Mouse (Mus musculus) gonadal fat pad, adult 2 months (tissue): ENCODE results near the gene Psmd13. TPM values are rescaled to one million over a fixed set of nuclear protein-coding genes. Genes with fewer than 3 reads are reported as not detected.

Experiments
- DNase-seq: peaks from one replicate; pipeline ENCODE4 v3.0.0-alpha.2; 2012; ENCODE audit warnings: low read depth
- polyA plus RNA-seq: library from polyadenylated mRNA; depleted of rRNA; stranded (reverse); fragments of >200 nt; gene quantifications from 2 replicates; pipeline ENCODE4 v1.2.3, GENCODE M21; 2012; rRNA removed

The Psmd13 gene
- 68.5 and 81.3 TPM in 2 replicates for polyA plus RNA-seq

DNA sequence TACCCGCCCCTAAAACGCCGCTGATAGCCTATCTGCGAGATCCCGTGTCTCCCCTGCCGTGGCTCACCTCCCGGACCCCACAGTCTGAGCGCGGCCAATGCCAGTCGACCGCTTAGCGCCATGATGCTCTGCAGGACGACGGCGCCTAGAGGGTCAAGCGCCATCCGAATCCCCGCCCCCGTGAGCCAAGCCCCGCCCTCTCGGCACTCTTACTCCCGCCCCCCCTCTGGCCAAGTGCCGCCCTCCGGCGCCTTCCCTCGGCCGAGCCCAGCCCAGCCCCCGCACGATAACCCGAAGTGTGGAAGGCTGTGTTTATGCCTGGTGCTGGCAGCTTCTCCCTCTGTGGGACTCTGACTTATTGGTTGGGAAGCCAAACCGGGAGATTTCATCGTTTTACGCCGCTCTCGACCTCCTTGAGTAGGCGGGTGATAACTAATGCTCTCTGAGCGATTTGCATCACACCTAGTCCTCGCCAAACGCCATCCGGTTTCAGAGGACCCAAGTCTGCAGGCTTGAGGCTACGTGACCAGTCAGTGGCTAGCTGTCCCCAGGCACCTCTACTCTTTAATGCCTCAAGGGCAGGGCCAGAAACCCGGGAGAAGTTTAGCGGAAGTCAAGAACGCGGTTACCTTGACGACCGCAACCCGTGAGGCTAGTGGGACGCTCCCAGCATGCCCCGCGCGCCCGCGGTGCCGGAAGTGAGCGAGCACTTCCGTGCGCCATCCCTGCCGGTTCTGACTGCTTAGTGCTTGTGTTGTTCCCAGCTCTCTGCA is at the start of gene Psmd13, which contains the start of gene Sirt3:
TSS of gene Psmd13 (plus strand) at position 273 of the 773 bp plus-strand sequence.
TSS of gene Sirt3 (minus strand) at position 614 of the 773 bp plus-strand sequence.
- DNase-seq: peak; percentile 51

DNA sequence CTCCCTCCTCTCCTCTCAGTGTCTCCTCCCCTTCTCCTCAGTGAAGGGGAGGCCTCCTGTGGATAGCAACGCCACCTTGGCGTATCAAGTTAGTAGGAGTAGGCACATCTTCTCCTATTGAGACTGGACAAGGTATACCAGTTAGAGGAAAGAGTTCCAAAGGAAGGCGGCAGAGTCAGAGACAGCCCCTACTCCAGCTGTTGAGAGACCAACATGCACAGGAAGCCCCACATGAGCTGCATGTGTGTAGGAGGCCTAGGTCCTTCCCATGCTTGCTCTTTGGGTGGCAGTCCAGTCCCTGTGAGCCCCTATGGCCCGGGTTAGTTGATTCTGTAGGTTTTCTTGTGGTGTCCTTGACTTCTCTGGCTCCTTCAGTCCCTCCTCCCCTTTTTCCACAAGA is 48.4 kb upstream of the Psmd13 start:
- DNase-seq: no peak

DNA sequence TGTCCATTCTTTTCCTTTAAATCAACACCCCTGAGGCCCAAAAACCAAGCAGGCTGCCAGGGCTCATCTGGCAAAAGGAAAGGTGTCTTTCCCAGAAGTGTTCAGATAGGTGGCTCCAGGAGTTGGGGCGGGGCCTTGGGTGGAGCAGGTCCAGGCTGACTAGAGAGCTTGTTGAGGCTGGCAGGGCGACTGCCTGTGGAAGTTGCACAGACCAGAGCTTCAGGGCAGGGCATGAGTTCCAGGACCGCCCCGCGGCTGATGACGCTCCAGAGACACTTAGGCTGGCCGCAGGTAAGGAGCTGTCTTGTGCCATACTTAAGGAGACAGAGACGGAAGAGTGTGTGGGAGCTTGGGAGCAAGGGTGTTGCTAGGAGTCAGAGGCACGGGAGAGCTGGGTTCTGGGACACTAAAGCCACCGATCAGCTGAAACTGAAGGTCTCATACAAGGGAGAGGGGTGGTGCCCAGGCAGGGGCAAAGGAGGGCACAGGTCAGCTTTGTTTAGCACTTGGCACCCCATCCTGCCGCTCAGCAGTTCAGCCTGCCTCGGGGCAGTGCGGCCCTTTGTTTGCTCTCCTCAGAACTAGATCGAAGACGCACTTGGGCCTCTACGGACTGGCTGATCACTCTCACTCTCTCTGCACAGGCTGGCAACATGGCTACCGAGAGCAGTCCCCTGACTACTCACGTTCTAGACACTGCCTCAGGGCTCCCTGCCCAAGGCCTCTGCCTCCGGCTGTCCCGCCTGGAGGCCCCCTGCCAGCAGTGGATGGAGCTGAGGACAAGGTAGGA is 46.6 kb upstream of the Psmd13 start, which contains the start of gene Urah:
TSS of gene Urah (plus strand) at position 51 of the 790 bp plus-strand sequence.
- DNase-seq: peak; percentile 87

DNA sequence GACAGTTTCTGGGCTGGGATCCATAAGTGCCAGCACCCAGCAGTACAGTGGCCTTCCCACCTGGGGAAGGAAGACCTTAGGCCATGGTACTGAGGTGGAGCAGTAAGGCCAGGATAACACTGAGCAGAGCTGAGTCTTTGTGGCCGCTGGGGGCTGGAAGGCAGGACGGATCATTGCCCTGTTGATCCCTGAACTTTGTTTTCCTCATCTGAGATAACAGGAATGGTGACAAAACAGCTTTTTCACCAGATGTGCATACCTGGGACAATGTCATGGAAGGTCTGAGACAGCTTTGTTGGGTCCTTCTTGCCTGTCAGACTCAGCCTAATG is 46.0 kb upstream of the Psmd13 start:
- no peak for DNase-seq

DNA sequence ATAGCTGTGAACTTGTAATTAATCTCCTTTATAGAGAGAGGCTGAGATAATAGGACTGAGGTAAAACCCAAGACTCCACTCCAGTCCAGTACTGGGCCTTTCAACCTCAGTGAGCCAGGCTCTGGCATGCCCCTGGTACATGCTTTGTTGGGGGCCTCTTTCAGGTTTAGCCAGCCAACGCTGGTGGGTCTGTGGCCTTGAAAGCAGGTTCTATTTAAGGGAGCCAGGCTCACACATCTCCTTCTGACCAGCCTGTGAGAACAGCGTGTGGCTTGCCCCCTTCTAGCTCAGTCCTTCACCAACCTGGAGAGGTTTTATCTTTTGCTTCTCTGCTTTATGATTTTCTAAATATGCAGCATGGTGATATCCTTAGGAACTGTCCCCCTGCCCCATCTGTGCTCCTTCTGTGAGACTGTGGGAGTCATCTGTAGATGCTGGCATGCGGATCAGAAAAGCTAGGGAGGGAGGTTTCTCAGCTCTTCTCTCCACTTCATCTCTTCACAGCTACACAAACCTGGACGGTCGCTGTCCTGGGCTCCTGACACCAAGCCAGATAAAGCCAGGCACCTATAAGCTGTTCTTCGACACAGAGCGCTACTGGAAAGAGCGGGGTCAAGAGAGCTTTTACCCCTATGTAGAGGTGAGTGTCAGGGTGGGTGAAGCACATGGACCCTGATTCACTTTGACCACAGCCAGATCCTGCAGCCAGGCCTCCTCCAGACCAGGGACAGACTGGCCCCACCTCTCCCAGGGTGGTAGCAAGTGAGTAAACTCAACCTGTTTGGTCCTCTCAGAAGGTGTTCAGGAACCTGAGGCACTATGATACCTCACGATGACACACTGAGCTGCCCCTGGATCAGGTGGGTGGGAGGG is 45.3 kb upstream of the Psmd13 start:
- DNase-seq: no peak

GRCm38 (mm10) chr7:140839556-140839955 is 42.2 kb upstream of the Psmd13 start:
- DNase-seq: no peak

GRCm38 (mm10) chr7:140840750-140841735 is 40.7 kb upstream of the Psmd13 start:
- peak; percentile 89 for DNase-seq

- DNase-seq: no peak
These were observed 38.0 kb upstream of the Psmd13 start for GRCm38 (mm10) chr7:140843806-140844205.

DNA sequence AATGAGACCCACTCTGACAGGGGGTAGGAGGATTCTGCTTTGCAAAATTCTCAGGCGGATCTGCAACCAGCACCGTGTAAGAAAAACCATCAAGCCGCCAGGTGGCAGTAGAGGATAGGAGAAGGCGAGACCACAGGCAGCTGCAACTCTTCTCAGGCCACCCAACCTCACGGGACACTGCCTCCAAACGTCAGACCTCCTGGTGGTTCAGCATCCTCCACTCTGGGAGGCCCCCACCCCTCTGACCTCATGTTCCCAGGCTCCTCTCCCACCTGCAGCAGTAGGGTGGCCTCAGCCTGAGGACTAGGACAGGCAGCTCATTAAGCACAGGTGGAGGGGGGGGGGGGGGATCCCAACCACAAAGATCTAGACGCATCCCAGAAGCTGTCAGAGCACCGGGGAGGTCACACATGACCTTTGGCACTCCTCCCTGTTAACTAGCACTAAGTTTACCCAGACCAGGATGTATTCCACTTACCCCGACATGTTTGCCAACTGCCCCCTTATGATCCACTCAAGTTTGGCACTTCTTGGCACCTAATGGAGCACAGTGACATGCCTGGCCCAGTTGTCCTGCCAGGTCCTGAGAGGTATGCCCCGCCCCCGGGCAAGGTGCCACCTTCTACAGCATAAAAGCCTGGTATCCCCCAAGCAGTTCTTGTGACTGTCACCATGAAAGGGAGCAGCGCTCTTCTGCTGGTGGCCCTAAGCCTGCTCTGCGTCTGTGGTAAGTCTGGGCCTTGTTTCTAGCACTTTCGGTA is 36.7 kb upstream of the Psmd13 start, which contains the start of gene Scgb1c1:
TSS of gene Scgb1c1 (plus strand) at position 643 of the 761 bp plus-strand sequence.
- no peak for DNase-seq

- no peak for DNase-seq
These were observed 36.1 kb upstream of the Psmd13 start for GRCm38 (mm10) chr7:140845683-140846082.

GRCm38 (mm10) chr7:140846676-140847075 is 35.1 kb upstream of the Psmd13 start:
- DNase-seq: no peak

DNA sequence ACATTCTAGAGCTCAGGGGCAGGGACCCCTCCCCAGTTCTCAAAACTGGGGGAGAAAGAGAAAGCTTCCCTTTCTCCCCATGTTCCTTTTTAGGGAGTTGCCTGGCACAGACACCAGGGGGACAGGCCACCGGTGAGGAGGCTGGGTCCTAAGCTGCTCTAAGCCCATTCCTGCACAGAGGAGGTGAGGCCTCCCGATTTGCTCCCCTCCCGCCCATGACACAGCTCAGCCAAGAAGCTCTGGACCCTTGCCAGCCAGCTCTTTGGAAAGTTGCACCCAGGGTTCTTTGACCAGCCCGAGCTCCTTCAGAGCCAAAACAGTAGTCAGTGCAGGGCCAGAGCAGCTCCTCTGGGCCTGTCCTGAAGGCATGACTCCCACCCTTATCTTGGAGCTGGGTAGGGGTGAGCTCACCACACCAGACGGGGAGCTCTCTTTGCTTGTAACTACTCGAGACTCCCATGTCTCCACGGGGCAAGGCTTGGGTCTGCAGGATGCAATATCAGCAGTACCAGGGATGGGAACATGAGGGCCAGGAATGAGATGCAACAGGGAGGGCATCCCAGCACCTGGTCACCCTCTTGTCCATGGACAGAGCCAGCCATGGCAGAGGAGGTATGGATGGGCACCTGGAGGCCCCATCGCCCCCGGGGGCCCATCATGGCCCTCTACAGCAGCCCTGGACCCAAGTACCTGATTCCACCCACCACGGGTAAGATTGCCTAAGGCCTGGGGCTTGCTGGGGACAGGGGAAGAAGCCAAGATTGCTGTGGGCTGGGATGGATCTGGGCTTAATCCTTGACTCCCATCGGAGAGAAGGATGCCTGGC is 33.8 kb upstream of the Psmd13 start, which contains the start of gene Odf3:
TSS of gene Odf3 (plus strand) at position 51 of the 826 bp plus-strand sequence.
- DNase-seq: no peak

DNA sequence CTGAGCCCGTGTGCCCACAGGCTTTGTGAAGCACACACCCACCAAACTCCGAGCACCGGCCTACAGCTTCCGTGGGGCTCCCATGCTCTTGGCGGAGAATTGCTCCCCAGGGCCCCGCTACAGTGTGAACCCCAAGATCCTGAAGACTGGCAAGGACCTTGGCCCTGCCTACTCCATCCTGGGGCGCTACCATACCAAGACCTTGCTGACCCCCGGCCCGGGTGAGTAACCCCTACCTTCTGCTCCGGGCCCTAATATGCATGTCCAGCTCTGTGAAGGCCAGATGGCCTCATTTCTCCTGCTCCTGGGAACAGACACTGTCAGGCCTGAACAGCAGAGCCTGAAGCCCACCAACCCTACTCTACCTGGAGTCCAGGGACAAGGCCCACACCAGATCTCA is 33.2 kb upstream of the Psmd13 start:
- DNase-seq: no peak

DNA sequence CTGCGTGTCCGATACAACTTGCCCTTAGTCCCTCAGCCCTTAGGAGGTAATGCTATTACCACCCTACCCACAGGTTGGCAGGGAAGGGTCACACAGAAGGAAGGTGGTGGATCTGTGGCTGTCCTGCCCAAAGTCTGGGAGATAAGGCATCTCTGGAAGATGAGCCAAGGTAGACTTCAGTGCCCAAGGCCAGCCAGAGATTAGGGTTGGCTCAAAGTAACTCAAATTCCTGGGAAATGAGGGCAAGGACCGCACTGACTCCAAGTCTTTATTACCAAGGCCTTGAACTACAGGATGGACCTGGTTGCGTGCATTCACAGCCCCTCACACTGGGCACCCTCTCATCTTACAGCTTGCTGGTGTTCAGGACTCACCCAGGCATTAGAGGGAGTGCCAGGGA is 29.9 kb upstream of the Psmd13 start:
- no peak for DNase-seq

- no peak for DNase-seq
These were observed 28.4 kb upstream of the Psmd13 start for GRCm38 (mm10) chr7:140853386-140853785.

DNA sequence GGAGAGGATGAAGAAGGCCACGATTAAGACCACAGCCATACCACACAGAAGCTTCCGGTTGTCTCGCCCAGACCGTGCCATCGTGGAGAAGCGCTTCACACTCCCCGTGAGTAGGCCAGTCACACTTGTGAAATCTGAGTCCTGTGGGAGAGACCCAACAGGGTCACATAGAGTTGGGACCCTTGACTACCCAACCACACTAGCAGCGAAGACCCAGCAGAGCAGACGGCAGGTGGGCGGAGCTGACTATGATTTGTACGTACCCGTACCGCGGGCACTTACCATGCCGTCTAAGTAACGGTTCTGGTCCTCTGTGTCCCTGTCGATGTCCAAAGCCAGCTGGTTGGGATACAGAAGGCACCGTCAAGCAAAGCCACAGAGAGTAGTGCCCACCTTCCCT is 27.3 kb upstream of the Psmd13 start:
- no peak for DNase-seq

- DNase-seq: no peak
These were observed 26.6 kb upstream of the Psmd13 start for GRCm38 (mm10) chr7:140855181-140855580.

GRCm38 (mm10) chr7:140855860-140856784 is 25.6 kb upstream of the Psmd13 start, which contains the start of gene Gm45785:
Gene Gm45785, minus strand, starts transcription at chr7:140856331.
- peak; percentile 83 for DNase-seq
